Mouse (Mus musculus) embryonic facial prominence, embryonic 14.5 days (tissue): ENCODE data around the gene Inpp4a. TPM values are rescaled to one million over a fixed set of nuclear protein-coding genes. Genes with fewer than 3 reads are reported as not detected.
A peak's percentile ranks its signal among the peaks of the same experiment; 100 is the strongest.

ENCODE experiments used
- ATAC-seq: fragments of 200-750 bp; cut with Nextera tagmentation; 2 replicates; pipeline ENCODE4 v1.8.0; 2017; ENCODE audit warnings: low read depth, moderate number of reproducible peaks, moderate TSS enrichment
- DNase-seq: peaks from one replicate; pipeline ENCODE4 v3.0.0-alpha.2; 2015; ENCODE audit warnings: low spot score
- H3K27ac ChIP-seq: fragments of 300-500 bp; sonication (generic); replicated peaks from 2 replicates; pipeline ENCODE4 v1.5.1; 2014; ENCODE audit warnings: low read depth, mild to moderate bottlenecking, low read length, moderate library complexity
- H3K27me3 ChIP-seq: fragments of 300-500 bp; sonication (generic); replicated peaks from 2 replicates; pipeline ENCODE4 v1.6.1; 2014; ENCODE audit warnings: low read length; ENCODE audit not compliant: control insufficient read depth, insufficient read depth
- H3K36me3 ChIP-seq: fragments of 300-500 bp; sonication (generic); 2 replicates; pipeline ENCODE4 v1.6.1; 2014; ENCODE audit warnings: low read length, mixed read lengths; ENCODE audit not compliant: control insufficient read depth, insufficient read depth
- H3K4me1 ChIP-seq: fragments of 300-500 bp; sonication (generic); 2 replicates; pipeline ENCODE4 v1.6.1; 2014; ENCODE audit warnings: antibody characterized with exemption, low read length; ENCODE audit not compliant: control insufficient read depth, insufficient read depth
- H3K4me2 ChIP-seq: fragments of 300-500 bp; sonication (generic); 2 replicates; pipeline ENCODE4 v1.6.1; 2014; ENCODE audit warnings: low read depth, mild to moderate bottlenecking, low read length, moderate library complexity, mixed read lengths
- H3K4me3 ChIP-seq: fragments of 300-500 bp; sonication (generic); 2 replicates; pipeline ENCODE4 v1.5.1; 2014; ENCODE audit warnings: low read depth, mild to moderate bottlenecking, low read length
- H3K9ac ChIP-seq: fragments of 300-500 bp; sonication (generic); 2 replicates; pipeline ENCODE4 v1.6.1; 2014; ENCODE audit warnings: low read depth, mild to moderate bottlenecking, low read length, moderate library complexity, mixed read lengths
- H3K9me3 ChIP-seq: fragments of 300-500 bp; sonication (generic); 2 replicates; pipeline ENCODE4 v1.6.1; 2016; ENCODE audit warnings: low read length; ENCODE audit not compliant: control insufficient read depth
- WGBS: fragments of 180-500 bp; shearing (Covaris S2); extraction: QIAGEN DNeasy Blood & Tissue Kit; methylation state at CpG from one replicate; pipeline ENCODE4 v1.1.7; 2014; 5-methylcytosine and 5-hydroxymethylcytosine counted together
- polyA plus RNA-seq: library from polyadenylated mRNA; unstranded; fragments of >200 nt; fragmentation: Nextera tagmentation; extraction: Ambion mirVana; gene quantifications from 2 replicates; pipeline ENCODE4 v1.2.1, GENCODE M21; 2014

Inpp4a gene
- polyA plus RNA-seq, 1 experiment from 2014 or later = 17.7 TPM

GRCm38 (mm10) chr1:37296414-37296813, 3.3 kb upstream of the Inpp4a start:
- Histone ChIP-seq H3K9ac (no peak overlapping the region), H3K27me3 (no peaks in the 10 kb centered on the region), H3K4me1 (peaks cover 10% of the 10 kb centered on the region), H3K4me2 (no peak overlapping the region), H3K27ac (no peak overlapping the region), H3K9me3 (no peaks in the 10 kb centered on the region), H3K36me3 (no peaks in the 10 kb centered on the region), H3K4me3 (no peak overlapping the region)
- ATAC-seq = no peak
- WGBS = 47% methylated on average over 1 of the region's 1 CpGs
- DNase-seq = no peak

- no peak overlapping the region for H3K4me2 ChIP-seq
- no peaks in the 10 kb centered on the region for H3K36me3 ChIP-seq
- WGBS = 78% methylated on average over 2 of the region's 2 CpGs
- DNase-seq = no peak
- H3K9ac ChIP-seq = no peak overlapping the region
- peaks cover 11% of the 10 kb centered on the region for H3K4me1 ChIP-seq
- H3K27ac ChIP-seq = no peak overlapping the region
- ATAC-seq = no peak
- H3K4me3 ChIP-seq = no peak overlapping the region
- no peaks in the 10 kb centered on the region for H3K9me3 ChIP-seq
- H3K27me3 ChIP-seq = no peaks in the 10 kb centered on the region
Observed at GRCm38 (mm10) chr1:37298904-37299303, 761 bp upstream of the Inpp4a start.

- H3K4me2 ChIP-seq = peak overlapping the region; percentile 81
Observed at GRCm38 (mm10) chr1:37300650-37301049, 985 bp downstream of the Inpp4a start.

DNA sequence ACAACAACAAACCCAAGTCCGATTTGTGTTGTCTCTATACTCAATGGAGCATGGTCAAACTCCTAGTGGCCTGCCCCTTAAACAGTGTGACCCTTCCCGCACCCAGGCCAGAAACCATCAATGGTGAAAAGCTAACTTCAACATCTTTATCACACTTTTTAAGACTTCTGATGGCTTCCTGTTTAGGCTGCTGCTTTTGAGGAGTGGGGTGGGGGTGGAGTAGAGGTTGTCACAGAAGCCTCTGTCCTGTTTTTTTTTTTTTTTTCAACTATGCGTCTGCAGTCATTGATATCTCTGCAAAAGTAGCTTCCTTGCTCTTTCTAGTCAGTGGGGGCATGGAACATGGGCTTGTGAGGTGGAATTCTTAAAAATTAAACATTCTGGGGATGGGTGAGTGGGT, 3.1 kb downstream of the Inpp4a start:
- Histone ChIP-seq H3K4me2 (no peak overlapping the region), H3K9ac (no peak overlapping the region), H3K4me3 (no peak overlapping the region), H3K27ac (no peak overlapping the region), H3K4me1 (peaks cover 11% of the 10 kb centered on the region), H3K9me3 (no peaks in the 10 kb centered on the region), H3K27me3 (no peaks in the 10 kb centered on the region), H3K36me3 (no peaks in the 10 kb centered on the region)
- ATAC-seq = no peak
- WGBS = 68% methylated on average over 3 of the region's 3 CpGs
- DNase-seq = no peak

More at GRCm38 (mm10) chr1:37300650-37301049, 985 bp downstream of the Inpp4a start:
- H3K9ac ChIP-seq = peak overlapping the region; percentile 85
- no peaks in the 10 kb centered on the region for H3K9me3 ChIP-seq
- no peak for ATAC-seq
- WGBS = 72% methylated on average over 5 of the region's 5 CpGs
- no peak for DNase-seq
- H3K36me3 ChIP-seq = no peaks in the 10 kb centered on the region
- no peaks in the 10 kb centered on the region for H3K27me3 ChIP-seq
- peak overlapping the region; percentile 91 for H3K4me3 ChIP-seq
- H3K4me1 ChIP-seq = peaks cover 11% of the 10 kb centered on the region
- no peak overlapping the region for H3K27ac ChIP-seq

DNA sequence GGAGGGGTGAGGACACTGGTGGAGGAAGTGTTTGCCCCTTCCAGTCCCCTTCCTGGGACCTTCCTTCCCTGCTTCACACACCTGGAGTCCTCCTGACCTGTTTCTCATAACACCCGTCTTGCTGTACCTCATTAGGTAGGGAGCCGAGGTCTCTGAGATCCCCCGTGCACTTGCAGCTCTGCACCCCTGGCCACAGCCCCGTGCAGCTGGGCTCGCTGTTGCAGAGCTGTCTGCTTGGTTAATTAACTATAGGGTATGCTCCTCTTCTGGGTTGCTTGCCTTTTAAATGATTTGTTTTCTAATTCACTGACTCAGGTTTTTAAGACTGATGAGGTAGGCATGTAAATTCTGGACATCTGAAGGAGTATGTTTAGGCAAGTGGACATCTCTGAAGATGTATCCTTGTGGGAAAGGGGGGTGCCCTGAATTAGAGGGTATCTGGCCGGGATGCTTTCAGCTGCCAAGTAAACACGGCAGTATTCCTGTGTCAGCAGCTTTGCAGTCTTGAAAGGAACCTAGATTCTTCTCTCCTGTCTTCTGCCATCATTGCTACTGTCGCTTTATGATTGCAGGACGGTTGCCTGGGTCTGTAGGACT, 6.1 kb downstream of the Inpp4a start:
- Histone ChIP-seq H3K9me3 (peaks cover 7% of the 10 kb centered on the region), H3K4me2 (no peak overlapping the region), H3K36me3 (no peaks in the 10 kb centered on the region), H3K4me1 (peaks cover 7% of the 10 kb centered on the region), H3K9ac (no peak overlapping the region), H3K27me3 (no peaks in the 10 kb centered on the region), H3K27ac (no peak overlapping the region), H3K4me3 (no peak overlapping the region)
- WGBS = 81% methylated on average over 9 of the region's 9 CpGs
- DNase-seq = no peak
- ATAC-seq = no peak

DNA sequence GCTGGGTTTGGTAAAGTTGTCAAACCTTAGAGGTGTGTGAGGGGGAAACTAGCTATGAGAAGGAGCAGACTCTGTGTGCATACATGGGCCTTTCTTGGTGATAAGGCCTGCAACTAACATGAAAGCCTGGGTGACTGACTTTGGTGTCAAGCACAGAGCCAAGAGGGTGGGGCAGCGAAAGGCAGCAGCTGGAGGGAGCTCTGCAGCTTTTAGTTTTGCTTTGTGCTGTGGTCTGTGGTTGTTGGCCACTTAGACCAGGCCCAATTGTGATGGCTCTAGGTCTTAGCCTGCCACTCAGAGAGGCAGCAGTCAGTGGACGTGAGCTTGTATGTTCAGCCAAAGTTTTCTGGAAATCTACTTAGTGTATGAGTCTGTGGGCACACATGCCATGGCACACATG, 7.9 kb downstream of the Inpp4a start:
- H3K4me2 ChIP-seq = no peak overlapping the region
- ATAC-seq = no peak
- no peak overlapping the region for H3K9ac ChIP-seq
- 100% methylated on average over 2 of the region's 2 CpGs for WGBS
- H3K4me3 ChIP-seq = no peak overlapping the region
- H3K27me3 ChIP-seq = no peaks in the 10 kb centered on the region
- peaks cover 8% of the 10 kb centered on the region for H3K9me3 ChIP-seq
- no peak overlapping the region for H3K27ac ChIP-seq
- DNase-seq = no peak
- H3K36me3 ChIP-seq = no peaks in the 10 kb centered on the region
- peaks cover 3% of the 10 kb centered on the region; the same call in 1 of the 2 replicates for H3K4me1 ChIP-seq

GRCm38 (mm10) chr1:37308021-37308742, 8.5 kb downstream of the Inpp4a start:
- no peaks in the 10 kb centered on the region for H3K27me3 ChIP-seq
- H3K36me3 ChIP-seq = no peaks in the 10 kb centered on the region
- no peak overlapping the region for H3K27ac ChIP-seq
- ATAC-seq (no peak), DNase-seq (no peak)
- 87% methylated on average over 8 of the region's 8 CpGs for WGBS
- no peak overlapping the region for H3K9ac ChIP-seq
- H3K9me3 ChIP-seq = peaks cover 8% of the 10 kb centered on the region
- no peak overlapping the region for H3K4me2 ChIP-seq
- peaks cover 3% of the 10 kb centered on the region; the same call in 1 of the 2 replicates for H3K4me1 ChIP-seq
- no peak overlapping the region for H3K4me3 ChIP-seq

- H3K27me3 ChIP-seq = no peaks in the 10 kb centered on the region
- no peak for DNase-seq
- peaks cover 3% of the 10 kb centered on the region; the same call in 1 of the 2 replicates for H3K4me1 ChIP-seq
- no peaks in the 10 kb centered on the region for H3K36me3 ChIP-seq
- no peak for ATAC-seq
- peaks cover 8% of the 10 kb centered on the region for H3K9me3 ChIP-seq
- H3K4me2 ChIP-seq = no peak overlapping the region
- H3K9ac ChIP-seq = no peak overlapping the region
- 84% methylated on average over 3 of the region's 3 CpGs for WGBS
- no peak overlapping the region for H3K27ac ChIP-seq
- H3K4me3 ChIP-seq = no peak overlapping the region
Observed at GRCm38 (mm10) chr1:37308743-37309100, 9.1 kb downstream of the Inpp4a start.
